Mouse (Mus musculus): ENCODE measurements at regions not wholly inside any gene's neighbourhood (a gene's known extent, or its start where the extent isn't known, plus 50 kb on each side); places are given as distances from the start of the nearest gene placed in this dataset.
A peak's percentile ranks its signal among the peaks of the same experiment; 100 is the strongest.

GRCm38 (mm10) chr5:119613981-119614770 is 56.3 kb upstream of the Tbx3 start:
- peak overlapping the region; percentile 48; the same call in 1 of the 2 replicates for H3K27ac ChIP-seq (ENCODE audit: low read length)
- ATAC-seq (ENCODE audit: low read depth), result no peak
- H3K4me2 ChIP-seq (ENCODE audit: low read depth, low read length), result no peak overlapping the region
- H3K36me3 ChIP-seq (ENCODE audit: control insufficient read depth, insufficient read depth, low read length), result no peaks in the 10 kb centered on the region
- H3K9ac ChIP-seq (ENCODE audit: low read length), result no peak overlapping the region
- no peaks in the 10 kb centered on the region for H3K27me3 ChIP-seq (ENCODE audit: control insufficient read depth, insufficient read depth, low read depth, low read length)
- no peaks in the 10 kb centered on the region for H3K9me3 ChIP-seq (ENCODE audit: control insufficient read depth, low read length)
- H3K4me1 ChIP-seq (replicated peaks; ENCODE audit: control insufficient read depth, insufficient read depth, low read length), result peaks cover 10% of the 10 kb centered on the region
- 75% methylated on average over 10 of the region's 10 CpGs for WGBS
- H3K4me3 ChIP-seq (ENCODE audit: low read length), result no peak overlapping the region

GRCm38 (mm10) chr5:119615681-119616080 is 54.8 kb upstream of the Tbx3 start:
- Histone ChIP-seq H3K9ac (ENCODE audit: low read length) (no peak overlapping the region), H3K4me3 (ENCODE audit: low read length) (no peak overlapping the region), H3K36me3 (ENCODE audit: control insufficient read depth, insufficient read depth, low read length) (no peaks in the 10 kb centered on the region), H3K4me2 (ENCODE audit: low read depth, low read length) (no peak overlapping the region), H3K27ac (ENCODE audit: low read length) (no peak overlapping the region), H3K27me3 (ENCODE audit: control insufficient read depth, insufficient read depth, low read depth, low read length) (no peaks in the 10 kb centered on the region), H3K4me1 (replicated peaks; ENCODE audit: control insufficient read depth, insufficient read depth, low read length) (peaks cover 10% of the 10 kb centered on the region), H3K9me3 (ENCODE audit: control insufficient read depth, low read length) (no peaks in the 10 kb centered on the region)
- ATAC-seq (ENCODE audit: low read depth), result no peak
- 36% methylated on average over 5 of the region's 5 CpGs for WGBS

DNA sequence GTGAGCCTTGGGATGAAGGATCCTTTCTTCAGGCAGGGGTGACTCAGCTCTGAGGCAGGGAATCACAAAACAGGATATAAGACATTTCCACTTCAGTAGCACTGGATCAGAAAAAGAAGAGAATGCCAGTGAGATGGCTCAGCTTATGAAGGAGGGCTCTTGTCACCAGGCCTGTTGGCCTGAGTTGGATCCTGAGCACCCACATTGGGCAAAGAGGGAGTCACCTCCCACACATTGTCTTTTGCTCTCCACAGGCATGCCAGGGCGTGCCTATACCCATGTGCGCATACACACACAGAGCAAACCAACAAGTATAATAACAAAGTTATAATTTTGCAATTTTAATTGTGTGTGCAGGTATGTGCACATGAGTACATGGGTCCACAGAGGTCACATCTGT is 52.6 kb upstream of the Tbx3 start:
- no peaks in the 10 kb centered on the region for H3K36me3 ChIP-seq (ENCODE audit: control insufficient read depth, insufficient read depth, low read length)
- H3K4me1 ChIP-seq (replicated peaks; ENCODE audit: control insufficient read depth, insufficient read depth, low read length), result peaks cover 11% of the 10 kb centered on the region
- no peak overlapping the region for H3K4me3 ChIP-seq (ENCODE audit: low read length)
- H3K9ac ChIP-seq (ENCODE audit: low read length), result no peak overlapping the region
- H3K4me2 ChIP-seq (ENCODE audit: low read depth, low read length), result no peak overlapping the region
- H3K27ac ChIP-seq (ENCODE audit: low read length), result no peak overlapping the region
- 97% methylated on average over 2 of the region's 2 CpGs for WGBS
- ATAC-seq (ENCODE audit: low read depth), result no peak
- no peaks in the 10 kb centered on the region for H3K27me3 ChIP-seq (ENCODE audit: control insufficient read depth, insufficient read depth, low read depth, low read length)
- no peaks in the 10 kb centered on the region for H3K9me3 ChIP-seq (ENCODE audit: control insufficient read depth, low read length)

DNA sequence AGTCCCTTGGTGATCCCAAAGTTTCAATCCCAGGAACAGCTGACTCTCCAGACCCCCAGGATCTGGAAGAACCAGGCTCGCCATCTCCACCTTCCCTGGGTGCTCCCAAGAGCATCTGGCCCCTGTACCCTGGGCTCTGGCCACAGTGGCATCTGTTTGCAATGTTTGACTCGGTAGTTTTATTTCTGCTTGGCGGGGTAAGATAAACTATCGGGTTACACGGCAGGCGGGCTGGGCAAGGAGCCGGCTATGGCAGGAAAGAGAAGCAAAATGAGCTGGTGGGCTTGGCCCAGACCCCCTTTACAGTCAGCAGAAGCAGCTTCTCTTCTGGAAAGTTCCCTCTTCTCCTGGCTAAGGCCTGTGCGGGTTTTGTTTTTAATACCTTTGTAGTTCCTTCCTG is 50.6 kb upstream of the Tbx3 start:
- Histone ChIP-seq H3K9me3 (ENCODE audit: control insufficient read depth, low read length) (no peaks in the 10 kb centered on the region), H3K27me3 (ENCODE audit: control insufficient read depth, insufficient read depth, low read depth, low read length) (no peaks in the 10 kb centered on the region), H3K9ac (ENCODE audit: low read length) (no peak overlapping the region), H3K27ac (ENCODE audit: low read length) (no peak overlapping the region), H3K4me2 (ENCODE audit: low read depth, low read length) (no peak overlapping the region), H3K36me3 (ENCODE audit: control insufficient read depth, insufficient read depth, low read length) (no peaks in the 10 kb centered on the region), H3K4me3 (ENCODE audit: low read length) (no peak overlapping the region), H3K4me1 (replicated peaks; ENCODE audit: control insufficient read depth, insufficient read depth, low read length) (peaks cover 10% of the 10 kb centered on the region; the same call in 1 of the 2 replicates)
- ATAC-seq (ENCODE audit: low read depth), result no peak
- WGBS, result 21% methylated on average over 8 of the region's 8 CpGs
